Mouse (Mus musculus) lung, adult 2 months (tissue): Measurements from ENCODE around the gene Nkx1-2. TPM values are rescaled to one million over a fixed set of nuclear protein-coding genes. Genes with fewer than 3 reads are reported as not detected.

ENCODE experiments used
- DNase-seq: peaks from one replicate; pipeline ENCODE4 v3.0.0; 2022
- H3K4me1 ChIP-seq: fragments of 200-500 bp; 2 replicates; pipeline ENCODE4 v1.6.1; 2011; ENCODE audit warnings: low read length; ENCODE audit not compliant: control insufficient read depth, insufficient read depth
- H3K4me3 ChIP-seq: fragments of 200-500 bp; replicated peaks from 2 replicates; pipeline ENCODE3; 2011; ENCODE audit warnings: low read depth, mild to moderate bottlenecking, control low read depth, low read length; ENCODE audit errors: extremely low read depth
- CTCF ChIP-seq: fragments of 200-500 bp; IDR thresholded peaks from 2 replicates; pipeline ENCODE4 v1.5.1; 2011; ENCODE audit warnings: mild to moderate bottlenecking, low read length, control low read depth; ENCODE audit not compliant: insufficient read depth
- POLR2A ChIP-seq: fragments of 200-500 bp; IDR thresholded peaks from 2 replicates; pipeline ENCODE4 v1.6.1; 2011; ENCODE audit warnings: low read depth, mild to moderate bottlenecking, control low read depth, low read length, borderline replicate concordance; ENCODE audit errors: extremely low read depth
- WGBS: fragments of 180-500 bp; shearing (Covaris S2); methylation state at CpG from one replicate; pipeline ENCODE4 v1.1.7; 2018; 5-methylcytosine and 5-hydroxymethylcytosine counted together
- polyA plus RNA-seq: library from polyadenylated mRNA; depleted of rRNA; stranded (reverse); fragments of >200 nt; gene quantifications from 2 replicates; pipeline ENCODE4 v1.2.3, GENCODE M21; 2012; rRNA removed

Gene Nkx1-2
- polyA plus RNA-seq, 1 experiment = not detected

- TF ChIP-seq POLR2A = no peak
- no peak for TF ChIP-seq CTCF
Observed at GRCm38 (mm10) chr7:132554091-132554490, 45.3 kb downstream of the Nkx1-2 start.

GRCm38 (mm10) chr7:132551351-132552126, 47.9 kb downstream of the Nkx1-2 start:
- DNase-seq = peak; percentile 92
- H3K4me3 ChIP-seq = peak overlapping the region; percentile 56
- no peaks in the 10 kb centered on the region for H3K4me1 ChIP-seq
- peak; percentile 93 for TF ChIP-seq CTCF
- peak; percentile 33; the same call in 1 of the 2 replicates for TF ChIP-seq POLR2A
- WGBS = 1% methylated on average over 27 of the region's 27 CpGs

More at GRCm38 (mm10) chr7:132554091-132554490, 45.3 kb downstream of the Nkx1-2 start:
- DNase-seq = no peak
- WGBS = 33% methylated on average over 2 of the region's 2 CpGs
- Histone ChIP-seq H3K4me3 (no peak overlapping the region), H3K4me1 (peaks cover 3% of the 10 kb centered on the region; the same call in 1 of the 2 replicates)

- DNase-seq = no peak
- WGBS = 77% methylated on average over 3 of the region's 3 CpGs
- no peak for TF ChIP-seq CTCF
- TF ChIP-seq POLR2A = no peak
Observed at GRCm38 (mm10) chr7:132547126-132547525, 52.3 kb downstream of the Nkx1-2 start.

More at GRCm38 (mm10) chr7:132547126-132547525, 52.3 kb downstream of the Nkx1-2 start:
- Histone ChIP-seq H3K4me3 (no peak overlapping the region), H3K4me1 (no peaks in the 10 kb centered on the region)

Other genes with a start within 250 kb of the Nkx1-2 start
- 126 and 152 TPM in 2 replicates for gene Oat, start 23.2 kb downstream of the Nkx1-2 start, polyA plus RNA-seq
- gene Lhpp, start 11.0 kb upstream of the Nkx1-2 start, polyA plus RNA-seq = 12.4 and 17.1 TPM in 2 replicates
- 79.4 and 80.3 TPM in 2 replicates for gene Fam53b, start 214.2 kb upstream of the Nkx1-2 start, polyA plus RNA-seq